Mouse (Mus musculus) layer of hippocampus, adult 8-10 months (tissue): ENCODE data around the gene Trim80. TPM values are rescaled to one million over a fixed set of nuclear protein-coding genes. Genes with fewer than 3 reads are reported as not detected.
"Not testable (repeated sequence)": the region's sequence is repeated elsewhere in the genome, so short reads cannot be mapped to it uniquely, and the experiment has no call there.

Source experiments
- DNase-seq, 2 experiments: peaks; one replicate each; pipeline ENCODE4 v3.0.0; 2022; ENCODE audit warnings: low spot score in 2 of 2
- total RNA-seq, 4 experiments: library from RNA; stranded (reverse); gene quantifications; 2 replicates each; pipeline ENCODE4 v1.2.4; 2022

Trim80 gene
- total RNA-seq, 4 experiments from 2014 or later, result not detected

DNA sequence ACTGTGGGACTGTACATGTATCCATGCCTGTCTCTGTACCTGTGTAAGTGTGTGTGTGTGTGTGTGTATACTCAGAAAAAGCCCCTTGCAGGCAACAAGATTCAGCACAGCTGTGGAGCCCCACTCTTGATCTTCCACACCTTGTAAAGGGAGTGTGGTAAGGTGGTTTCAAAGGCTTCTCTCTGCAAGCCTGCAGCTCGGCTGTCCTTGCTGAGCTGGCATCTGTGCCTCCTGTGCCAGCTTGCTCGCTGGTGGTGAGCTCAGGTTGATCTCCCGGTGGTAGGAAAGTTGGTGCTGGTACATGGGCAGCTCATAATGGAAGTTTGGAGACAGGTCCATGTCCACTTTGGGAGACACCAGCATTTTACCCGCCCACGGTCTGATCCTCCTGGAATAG lies 21.5 kb downstream of the Trim80 start:
- DNase-seq, result no peak

DNA sequence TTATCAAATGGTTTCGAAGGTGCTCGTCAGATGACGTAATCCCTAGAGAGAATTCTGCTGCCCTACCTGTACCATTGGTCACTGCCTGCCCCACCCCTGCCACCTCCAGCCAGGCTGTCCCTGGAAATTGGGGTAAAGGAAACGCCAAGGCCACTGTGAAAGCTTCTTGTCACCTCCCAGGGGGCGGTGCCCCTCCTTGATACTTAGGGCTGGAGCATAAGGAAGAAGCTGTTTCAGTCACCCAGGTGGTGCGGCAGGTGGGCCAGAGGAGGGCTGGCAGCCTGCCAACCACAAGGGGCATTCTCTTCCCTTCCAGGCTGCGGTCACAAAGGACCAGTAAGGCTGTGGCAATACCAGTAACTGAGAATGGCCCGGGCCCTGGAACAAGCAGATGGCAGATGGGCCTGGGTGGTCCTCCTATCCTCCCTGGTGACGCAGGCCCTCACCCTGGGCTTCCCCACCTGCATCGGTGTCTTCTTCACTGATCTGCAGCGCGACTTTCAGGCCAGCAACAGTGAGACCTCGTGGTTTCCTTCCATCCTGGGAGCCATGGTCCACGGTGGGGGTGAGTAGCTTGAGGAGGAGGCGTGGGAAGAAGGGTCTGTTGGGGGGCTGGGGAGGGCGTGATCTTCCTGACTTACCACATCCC lies 22.0 kb downstream of the Trim80 start, which contains the start of gene Slc16a5:
TSS of gene Slc16a5 (plus strand) at position 232 of the 649 bp plus-strand sequence.
- DNase-seq, result no peak

DNA sequence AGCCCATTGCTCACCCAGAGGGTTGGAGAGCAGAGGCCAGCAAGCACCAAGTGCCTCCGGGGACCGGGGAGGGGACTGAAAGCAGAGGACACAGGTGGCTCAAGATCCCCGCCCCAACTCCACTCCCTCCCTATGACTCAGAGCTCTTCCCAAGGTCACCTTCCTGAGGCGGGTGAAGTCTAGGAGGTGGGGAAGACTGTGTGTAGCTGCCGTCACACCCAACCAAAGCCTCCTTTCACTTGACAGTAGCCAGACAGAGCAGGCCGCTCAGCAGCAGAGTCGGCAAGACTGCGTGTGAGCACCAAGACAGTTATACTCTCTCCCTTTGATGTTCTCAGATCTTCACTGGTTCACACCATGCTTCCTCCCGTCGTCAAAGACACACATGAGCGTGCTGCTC lies 23.1 kb downstream of the Trim80 start:
- no peak for DNase-seq

DNA sequence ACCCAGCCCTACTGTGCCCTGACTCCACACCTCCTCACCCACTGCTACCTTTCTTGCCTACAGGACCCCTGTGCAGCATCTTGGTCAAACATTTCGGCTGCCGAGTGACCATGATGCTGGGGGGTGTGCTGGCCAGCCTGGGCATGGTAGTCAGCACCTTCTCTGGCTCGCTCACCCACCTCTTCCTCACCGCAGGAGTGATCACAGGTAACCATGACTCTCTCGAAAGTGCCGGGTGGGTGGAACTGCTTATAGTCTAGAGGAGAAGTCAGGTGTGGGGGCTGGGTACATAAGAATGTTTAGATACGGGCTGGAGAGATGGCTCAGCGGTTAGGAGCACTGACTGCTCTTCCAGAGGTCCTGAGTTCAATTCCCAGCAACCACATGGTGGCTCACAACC lies 24.5 kb downstream of the Trim80 start:
- no peak for DNase-seq

DNA sequence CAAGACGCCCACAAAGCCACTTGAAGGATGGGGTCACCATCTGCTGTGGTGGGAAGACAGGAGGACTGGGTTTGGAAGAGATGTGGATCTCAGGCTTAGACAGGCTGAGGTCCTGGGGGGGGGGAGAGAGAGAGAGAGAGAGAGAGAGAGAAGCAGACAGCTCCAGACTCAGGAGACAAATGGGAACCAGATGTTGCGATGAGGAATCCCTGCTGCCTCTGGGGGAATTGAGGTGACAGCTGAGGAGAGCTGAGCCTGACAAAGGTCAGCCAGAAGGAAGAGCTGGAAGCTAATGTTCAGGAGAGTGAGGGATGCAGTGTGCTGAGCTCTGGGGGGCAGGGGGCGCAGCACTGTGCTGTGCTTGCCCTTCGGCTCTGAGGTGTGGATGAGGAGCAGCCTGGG lies 26.9 kb downstream of the Trim80 start:
- DNase-seq, result no peak

DNA sequence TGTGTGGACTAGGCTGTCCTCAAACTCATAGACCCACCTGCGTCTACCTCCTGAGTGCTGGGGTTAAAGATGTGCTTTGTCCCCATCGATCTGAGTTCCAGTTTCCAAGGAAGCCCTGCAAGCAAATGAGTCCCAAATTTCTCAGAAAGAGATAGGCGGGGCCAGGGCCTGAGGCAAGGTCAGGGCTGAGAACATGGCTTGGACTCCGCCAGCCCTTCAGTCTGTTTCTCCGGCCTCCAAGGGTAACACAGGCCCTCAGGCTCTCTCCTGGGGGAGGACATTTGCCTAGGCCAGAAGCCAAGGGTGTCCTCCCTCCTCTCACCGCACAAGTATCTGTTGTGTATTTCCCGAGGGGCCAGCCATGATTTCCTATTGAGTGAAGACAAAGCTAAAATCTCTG lies 31.8 kb downstream of the Trim80 start:
- no peak for DNase-seq

DNA sequence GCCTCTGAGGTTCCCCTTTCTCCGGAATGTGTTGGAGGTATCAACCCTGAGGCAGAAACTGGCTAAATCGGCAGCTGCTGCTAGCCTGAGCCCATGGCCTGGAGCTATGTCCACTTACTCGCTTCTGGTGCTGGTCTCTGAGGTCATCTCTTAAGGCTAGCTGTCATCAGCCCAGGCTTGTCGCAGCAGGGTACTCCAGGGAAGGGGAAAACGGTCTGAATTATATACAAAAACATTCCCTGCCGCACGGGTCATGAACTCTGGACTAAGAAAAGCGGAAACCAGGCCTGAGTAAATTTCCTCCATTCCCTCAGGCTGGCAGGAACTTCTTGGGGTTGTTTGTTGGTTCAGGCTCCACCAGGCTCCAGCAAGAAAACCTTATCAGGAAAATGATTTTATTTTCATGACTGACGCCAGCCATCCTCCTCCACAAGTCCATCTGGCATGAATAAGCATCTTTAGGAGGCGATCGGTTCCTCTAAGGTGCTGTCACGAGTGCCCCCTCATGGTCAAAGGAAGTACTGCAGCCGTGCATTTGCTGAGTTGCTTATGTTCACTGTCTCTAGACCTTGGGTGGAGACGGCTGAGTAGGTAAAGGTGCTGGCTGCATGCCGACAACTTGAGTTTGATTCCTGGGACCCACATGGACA lies 33.4 kb downstream of the Trim80 start:
- DNase-seq, result peak; percentile 95 to 99

DNA sequence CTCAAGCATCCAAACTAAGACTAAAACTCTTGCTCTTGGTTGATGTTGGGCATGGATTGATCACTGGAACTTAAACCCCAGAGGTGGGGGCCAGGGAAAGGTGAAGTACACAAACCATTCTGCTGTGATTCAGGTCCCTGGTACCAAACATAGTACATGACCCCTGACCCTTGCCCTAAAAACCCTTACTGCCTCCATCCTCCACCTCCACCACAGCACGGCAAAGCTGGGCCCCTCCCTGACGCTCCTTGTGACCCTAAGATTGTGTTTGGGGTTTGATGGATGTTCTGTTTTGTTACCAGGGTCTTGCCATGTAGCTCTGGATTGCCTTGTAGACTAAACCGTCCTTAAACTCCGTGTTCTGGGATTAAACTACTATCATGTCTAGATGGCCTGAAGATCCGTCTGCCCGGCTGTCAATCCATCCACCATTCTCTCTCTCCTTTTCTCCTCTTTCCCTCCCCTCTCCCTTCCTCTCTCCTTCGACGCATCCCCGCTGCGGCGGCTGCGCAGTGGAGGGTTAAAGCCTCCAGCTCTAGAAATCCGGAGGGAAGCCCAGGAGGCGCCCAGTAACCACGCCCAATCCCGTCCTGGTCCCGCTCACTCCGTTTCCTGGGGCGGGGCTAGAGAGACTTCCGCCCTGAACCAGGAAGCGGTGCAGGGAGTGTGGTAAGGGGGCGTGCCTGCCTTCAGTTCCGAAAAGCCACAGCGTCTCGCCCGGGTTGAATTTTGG lies 34.8 kb downstream of the Trim80 start, which contains the start of gene Armc7:
TSS of gene Armc7 (plus strand) at position 643 of the 733 bp plus-strand sequence.
- DNase-seq, result peak; percentile 92

DNA sequence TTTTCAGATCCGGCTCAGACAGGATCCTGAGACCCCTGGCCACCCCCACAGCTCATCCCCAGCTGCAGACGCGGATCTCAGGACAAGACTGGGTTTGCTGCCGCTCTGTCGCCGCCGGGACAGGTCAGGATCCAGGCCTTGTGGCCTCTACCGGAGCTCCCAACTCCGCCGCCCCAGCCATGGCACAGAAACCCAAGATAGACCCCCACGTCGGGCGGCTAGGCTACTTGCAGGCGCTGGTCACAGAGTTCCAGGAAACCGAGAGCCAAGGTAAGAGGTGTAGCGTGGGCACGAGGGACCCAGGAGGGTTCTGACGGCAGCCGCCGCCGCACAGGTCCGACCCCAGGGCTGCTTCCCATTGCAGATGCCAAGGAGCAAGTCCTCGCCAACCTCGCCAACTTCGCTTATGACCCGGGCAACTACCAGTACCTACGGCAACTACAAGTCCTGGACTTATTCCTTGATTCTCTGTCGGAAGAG lies 35.5 kb downstream of the Trim80 start:
- no peak for DNase-seq

DNA sequence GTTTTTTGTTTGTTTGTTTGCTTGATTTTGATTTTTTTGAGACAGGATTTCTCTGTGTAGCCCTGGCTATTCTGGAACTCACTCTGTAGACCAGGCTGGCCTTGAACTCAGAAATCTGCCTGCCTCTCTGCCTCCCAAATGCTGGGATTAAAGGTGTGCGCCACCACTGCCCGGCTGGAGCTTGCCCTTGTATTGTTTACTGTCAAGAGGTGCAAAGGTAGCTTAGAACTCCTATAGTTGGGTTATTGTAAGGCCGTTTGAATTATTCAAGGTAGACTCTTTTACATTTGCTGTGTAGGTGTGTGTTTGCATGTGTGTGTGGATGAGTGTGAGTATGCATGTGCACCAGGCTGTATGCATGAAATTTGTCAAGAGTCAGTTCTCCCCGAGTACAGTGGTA lies 36.3 kb downstream of the Trim80 start:
- DNase-seq, result not testable (repeated sequence)

DNA sequence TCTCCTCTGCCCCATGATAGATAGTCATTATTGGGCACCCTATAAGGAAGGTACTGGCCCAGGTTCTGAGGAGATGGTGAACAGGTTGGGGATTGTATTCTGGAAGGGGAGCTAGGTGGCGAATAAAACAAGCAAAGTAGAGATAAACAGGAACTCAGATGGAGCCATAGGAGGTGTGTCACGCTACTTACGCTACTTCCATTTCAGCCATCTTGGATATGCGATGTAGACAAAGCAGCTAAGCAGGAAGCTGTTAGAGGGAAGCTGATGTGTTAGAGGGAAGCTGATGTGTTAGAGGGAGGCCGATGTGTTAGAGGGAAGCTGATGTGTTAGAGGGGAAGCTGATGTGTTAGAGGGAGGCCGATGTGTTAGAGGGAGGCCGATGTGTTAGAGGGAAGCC lies 37.0 kb downstream of the Trim80 start:
- DNase-seq, result not testable (repeated sequence)

DNA sequence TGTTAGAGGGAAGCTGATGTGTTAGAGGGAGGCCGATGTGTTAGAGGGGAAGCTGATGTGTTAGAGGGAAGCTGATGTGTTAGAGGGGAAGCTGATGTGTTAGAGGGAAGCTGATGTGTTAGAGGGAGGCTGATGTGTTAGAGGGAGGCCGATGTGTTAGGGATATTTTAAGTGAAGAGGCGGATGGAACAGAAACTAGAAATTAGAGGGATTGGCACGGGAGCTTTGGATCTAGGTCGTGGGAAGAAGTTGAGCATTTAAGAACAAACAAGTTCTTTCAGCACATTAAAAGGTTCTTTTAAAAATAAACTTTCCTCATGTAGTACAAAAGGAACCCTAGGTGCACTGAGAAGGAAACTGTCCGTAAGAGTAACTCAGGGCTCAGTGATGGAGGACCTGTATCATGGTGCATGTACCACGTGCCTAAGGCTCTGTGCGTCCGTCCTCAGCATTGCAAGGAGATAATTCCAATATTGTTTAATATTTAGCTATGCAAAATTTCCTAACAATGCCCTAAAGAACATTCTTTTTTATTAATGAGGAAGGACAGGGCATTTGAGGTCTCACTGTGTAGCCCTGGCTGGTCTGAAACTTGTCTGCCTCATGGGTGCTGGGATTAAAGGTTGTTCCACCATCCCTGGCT lies 38.1 kb downstream of the Trim80 start:
- DNase-seq, result no peak

DNA sequence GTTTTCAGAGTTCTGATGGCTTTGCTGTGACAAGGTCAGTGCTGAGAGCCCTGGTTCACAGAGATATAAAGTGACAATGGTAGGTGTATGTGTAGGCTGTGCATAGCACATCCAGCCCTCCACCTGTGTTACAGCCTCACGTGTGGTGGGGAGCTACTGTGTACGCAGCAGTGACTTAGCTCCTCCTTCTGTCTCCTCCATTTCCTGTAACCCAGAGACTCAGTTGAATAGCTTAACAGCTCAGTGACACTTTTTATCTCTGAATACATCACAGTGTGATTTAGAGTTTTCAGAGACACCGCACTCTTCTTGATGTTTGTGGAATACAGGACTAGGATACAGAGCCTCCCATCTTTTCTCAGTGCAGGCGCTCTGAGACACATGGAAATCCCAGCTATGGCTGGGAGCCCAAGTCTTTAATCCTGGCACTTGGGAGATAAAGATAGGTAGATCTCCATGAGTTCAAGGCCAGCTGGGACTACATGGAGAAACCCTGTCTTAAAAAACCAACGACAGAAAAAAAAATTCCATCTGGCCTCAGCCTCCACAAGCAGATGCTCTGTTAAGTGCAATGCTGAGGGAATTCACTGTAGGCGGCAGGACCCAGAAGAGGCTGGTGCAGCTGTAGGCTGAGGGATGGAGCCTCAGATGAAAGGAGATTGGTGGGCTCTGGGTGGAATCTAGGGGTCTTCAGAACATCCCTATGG lies 41.4 kb downstream of the Trim80 start:
- peak; percentile 72 to 74 for DNase-seq

DNA sequence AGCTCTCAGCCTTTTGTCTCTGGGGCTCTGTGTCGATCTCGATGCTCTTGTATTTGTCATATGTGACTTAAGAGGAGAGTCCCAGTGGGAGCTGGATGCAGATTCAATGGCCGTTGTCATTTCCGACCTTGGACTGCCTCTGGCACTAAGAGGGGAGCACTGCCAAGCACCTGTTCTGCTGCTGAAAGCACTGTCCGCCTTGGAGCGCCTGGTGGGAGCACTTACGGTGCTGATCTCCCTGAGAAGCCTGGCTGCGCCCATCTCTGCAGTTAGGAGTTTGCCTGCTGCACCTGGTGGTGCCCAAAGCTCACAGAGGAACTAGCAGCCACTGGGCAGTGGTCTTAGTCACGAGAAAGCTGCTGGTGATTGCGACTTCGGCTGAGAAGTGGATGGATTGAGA lies 42.9 kb downstream of the Trim80 start:
- DNase-seq, result no peak

DNA sequence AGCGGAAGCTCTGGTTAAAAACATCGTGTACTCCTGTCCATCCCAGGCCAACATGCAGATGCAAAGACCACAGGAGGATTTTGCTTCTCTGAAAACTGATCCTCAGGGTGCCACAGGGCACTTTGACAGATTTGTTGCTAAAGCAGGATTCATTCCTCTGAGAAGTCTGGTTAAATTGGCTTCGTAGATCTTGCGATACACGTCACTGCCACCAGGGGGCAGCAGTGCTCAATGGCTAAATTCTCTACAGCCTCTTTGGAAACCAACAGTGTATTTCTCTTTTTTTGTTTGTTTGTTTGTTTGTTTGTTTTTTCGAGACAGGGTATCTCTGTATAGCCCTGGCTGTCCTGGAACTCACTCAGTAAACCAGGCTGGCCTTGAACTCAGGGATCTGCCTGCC lies 43.4 kb downstream of the Trim80 start:
- DNase-seq, result peak; percentile 67 to 88

DNA sequence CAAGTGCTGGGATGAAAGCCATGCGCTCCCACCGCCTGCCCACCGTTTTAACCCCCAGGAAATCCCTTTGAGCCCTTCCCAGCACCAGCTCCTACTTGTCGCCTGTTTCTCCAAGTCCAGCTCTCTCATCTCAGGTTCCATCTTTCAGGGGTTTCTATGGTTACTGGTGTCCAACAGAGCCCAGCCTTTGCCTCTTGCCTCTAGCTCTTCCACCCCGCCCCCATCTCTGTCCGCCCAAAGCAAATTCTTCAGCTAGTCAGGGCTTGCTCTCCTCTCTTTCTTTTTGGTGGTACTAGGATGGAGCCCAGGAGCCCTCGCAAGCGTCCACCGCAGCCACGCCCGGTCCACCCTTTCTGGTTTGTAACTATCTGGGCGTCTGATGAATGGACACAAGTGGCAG lies 44.8 kb downstream of the Trim80 start:
- no peak for DNase-seq

DNA sequence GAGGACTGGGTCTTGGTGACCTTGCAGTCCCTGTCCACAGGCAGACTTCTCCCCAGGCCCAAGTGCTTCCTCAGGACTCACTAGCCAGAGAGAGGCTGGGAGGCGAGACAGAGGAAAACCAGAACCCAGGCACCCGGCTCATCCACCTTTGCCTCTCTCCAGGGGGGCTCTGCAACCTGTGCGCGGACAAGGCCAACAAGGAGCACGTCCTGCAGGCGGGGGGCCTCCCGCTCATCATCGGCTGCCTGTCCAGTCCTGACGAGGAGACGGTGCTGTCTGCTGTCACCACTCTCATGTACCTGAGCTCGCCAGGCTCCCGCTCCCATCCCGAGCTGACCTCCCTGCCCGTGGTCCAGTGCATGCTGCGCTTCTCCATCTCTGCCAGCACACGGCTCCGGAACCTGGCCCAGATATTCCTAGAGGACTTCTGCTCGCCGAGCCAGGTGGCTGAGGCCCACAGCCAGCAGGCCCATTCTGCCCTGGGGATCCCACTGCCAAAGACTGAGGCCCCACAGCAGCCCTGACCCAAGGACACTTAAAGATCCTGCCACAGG lies 48.3 kb downstream of the Trim80 start:
- no peak for DNase-seq

DNA sequence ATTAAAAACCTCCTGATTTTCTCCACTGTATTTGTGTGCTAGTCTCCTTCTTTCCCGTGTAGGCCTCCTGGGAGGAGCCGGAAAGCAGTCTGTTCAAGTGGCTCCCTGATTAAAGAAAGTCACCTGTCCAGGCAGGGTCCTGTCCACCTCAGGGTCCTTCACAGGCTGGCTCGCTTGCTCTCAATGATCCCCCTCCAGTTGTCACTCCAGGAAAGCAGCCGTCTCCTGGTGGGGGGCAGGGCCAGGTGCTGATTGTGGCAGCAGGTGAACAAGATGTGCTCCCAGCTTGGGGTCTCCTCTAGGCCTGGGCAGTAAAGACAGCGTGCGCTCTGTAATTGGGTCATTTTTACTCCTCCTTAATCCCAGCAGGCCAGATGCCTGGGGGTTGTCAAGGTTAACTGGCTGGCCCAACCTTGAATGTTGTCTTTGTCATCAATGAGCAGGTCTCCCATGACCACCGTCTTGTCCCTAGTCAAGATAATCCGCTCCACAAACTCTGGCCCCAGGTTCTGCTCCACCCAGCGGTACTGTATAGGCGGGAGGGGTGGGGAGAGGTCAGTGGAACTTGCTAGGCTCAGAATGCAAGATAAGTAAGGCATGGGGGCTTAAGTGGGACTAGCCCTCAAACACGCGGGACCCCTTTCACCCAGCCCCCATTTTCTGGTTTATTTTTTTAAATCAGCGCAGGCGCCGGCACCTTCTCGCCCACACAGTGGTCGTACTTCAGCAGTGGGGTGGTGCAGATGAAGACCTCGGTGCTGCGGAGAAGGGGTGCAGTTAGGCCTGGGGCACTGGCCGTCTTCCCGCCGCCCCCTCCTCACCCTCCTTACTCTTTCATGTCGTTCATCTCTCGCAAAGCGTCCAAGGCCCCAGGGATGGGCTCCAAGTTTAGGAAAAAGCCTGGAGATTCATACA lies 50.4 kb downstream of the Trim80 start:
- DNase-seq, result no peak

DNA sequence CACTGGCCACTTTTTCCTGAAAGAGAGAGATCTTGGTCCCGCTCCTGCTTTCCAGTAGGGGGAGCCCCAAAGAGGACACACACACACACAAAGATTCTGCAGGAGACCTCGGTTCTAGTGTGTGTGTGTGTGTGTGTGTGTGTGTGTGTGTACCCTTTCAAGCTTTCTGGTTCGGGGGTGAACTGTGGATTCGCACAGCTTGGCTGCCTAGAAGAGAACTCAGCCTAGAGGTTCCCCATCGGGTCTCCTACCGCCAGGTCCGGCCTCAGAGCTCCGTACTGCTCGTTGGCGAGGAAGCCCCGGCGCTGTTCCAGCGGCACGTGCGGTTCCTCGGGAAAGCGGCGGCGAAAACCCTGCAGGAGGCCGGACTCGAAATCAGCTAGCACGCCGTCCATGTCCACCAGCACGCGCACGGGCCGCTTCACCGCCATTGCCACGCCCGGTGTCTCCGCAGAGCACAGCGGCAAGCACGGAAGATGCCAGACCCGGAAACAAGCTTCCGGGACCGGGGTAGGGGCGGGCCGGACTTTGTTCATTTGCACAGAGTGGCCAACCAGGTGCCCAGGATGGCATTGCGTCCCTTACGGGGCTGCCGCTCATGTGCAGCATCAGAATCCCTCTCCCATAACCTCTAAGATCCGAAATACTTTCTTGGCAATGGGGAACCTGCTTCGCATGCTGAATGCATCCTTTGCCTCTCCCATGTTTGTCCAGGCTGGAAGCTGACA lies 51.2 kb downstream of the Trim80 start, which contains the start of gene Nt5c:
TSS of gene Nt5c (minus strand) at position 507 of the 728 bp plus-strand sequence.
- peak; percentile 77 to 84 for DNase-seq
